Mouse (Mus musculus): ENCODE data around the gene Platr17. TPM values are rescaled to one million over a fixed set of nuclear protein-coding genes. Genes with fewer than 3 reads are reported as not detected.
"Not testable (repeated sequence)": the region's sequence is repeated elsewhere in the genome, so short reads cannot be mapped to it uniquely, and the experiment has no call there.

The Platr17 gene
- 0.33 and 0.41 TPM in 2 replicates for polyA plus RNA-seq (2012; rRNA removed)

DNA sequence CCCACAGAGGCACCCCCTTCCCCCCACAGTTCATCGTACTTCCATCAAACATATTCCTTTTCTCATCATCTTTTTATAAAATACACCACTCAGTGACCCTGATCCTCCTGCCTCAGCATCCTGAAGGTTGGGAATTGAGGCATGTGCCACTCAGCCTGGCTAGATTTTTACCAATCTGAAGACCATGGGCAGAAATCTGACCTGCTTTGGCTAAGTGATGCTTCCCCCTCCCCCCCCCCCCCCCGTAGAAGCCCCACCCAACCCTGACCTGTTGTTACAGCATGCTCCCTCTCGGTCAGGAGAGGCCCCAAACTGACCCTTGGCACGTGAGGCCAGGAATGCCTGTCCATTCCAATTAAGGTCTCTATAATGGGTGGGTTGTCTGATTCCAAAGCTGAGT lies at the start of gene Platr17:
Platr17 (plus strand) TSS at position 301 of the 400 bp plus-strand sequence.
- H3K4me3 ChIP-seq (replicated peaks; ENCODE audit: extremely low read depth, low read depth, low read length); H3K4me1 ChIP-seq (ENCODE audit: control insufficient read depth, insufficient read depth, low read length); DNase-seq: not testable (repeated sequence)
- WGBS, result 47% methylated on average over 4 of the region's 4 CpGs

DNA sequence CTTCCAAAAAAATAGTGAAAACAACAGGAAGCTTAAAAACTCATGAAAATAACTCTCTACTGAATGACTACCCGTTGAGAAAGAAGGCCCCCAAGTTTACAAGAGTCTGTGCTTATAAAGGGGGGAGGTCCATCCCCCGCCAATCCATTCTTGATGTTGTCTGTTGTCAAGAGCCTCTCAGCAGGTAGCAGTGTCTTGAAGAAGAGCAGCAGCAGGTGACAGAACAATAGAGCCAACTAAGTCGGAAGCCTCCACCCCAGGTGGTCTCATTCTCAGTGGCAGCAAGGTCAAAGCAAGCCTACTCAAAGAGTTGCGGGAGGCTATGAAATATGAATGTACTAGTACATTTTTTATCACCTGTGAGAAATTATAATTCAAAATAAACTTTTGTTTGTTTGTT lies 47.1 kb upstream of the Platr17 start:
- 84% methylated on average over 4 of the region's 4 CpGs for whole genome bisulfite sequencing
- H3K4me1 ChIP-seq (ENCODE audit: control insufficient read depth, insufficient read depth, low read length), result no peaks in the 10 kb centered on the region
- no peak overlapping the region for H3K4me3 ChIP-seq (replicated peaks; ENCODE audit: extremely low read depth, low read depth, low read length)
- TF ChIP-seq POLR2A (IDR thresholded peaks at IDR 0.05; ENCODE audit: borderline replicate concordance, extremely low read depth, low read depth, low read length) (no peak), CTCF (IDR thresholded peaks at IDR 0.05; ENCODE audit: insufficient read depth, low read length) (no peak)
- no peak for DNase-seq

DNA sequence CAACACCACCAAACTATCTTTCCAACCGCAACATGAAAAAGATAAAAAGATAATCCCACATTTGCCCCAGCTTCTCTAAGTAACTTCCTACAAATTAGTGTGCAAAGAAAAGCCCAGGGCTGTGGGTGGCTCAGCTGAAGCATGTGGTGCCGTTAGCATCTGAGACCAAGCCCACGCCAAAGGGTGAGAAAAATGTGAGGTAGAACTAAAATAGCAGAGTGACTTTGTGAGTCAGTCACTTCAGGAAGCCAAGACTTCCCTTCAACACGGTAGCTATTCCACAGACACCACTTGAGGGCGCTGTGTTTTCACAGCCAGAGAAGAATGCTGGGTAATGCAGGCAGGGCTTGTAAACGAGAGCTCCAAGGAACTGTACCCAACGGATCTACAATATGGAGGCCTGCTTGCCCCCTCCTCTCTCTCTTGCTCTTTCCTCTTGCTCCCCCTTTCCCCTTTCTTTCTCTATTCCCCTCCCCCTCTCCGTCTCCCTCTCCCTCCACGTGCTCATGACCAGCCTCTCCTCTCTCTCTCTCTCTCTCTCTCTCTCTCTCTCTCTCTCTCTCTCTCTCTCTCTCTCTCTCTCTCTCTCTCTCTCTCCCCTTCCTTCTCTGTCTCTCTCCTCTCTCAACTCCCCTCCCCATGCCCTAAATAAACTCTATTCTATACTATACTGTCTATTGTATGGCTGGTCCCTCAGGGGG lies 39.5 kb upstream of the Platr17 start:
- Histone ChIP-seq H3K4me1 (ENCODE audit: control insufficient read depth, insufficient read depth, low read length) (no peaks in the 10 kb centered on the region), H3K4me3 (replicated peaks; ENCODE audit: extremely low read depth, low read depth, low read length) (no peak overlapping the region)
- WGBS, result 18% methylated on average over 8 of the region's 9 CpGs
- peak; percentile 50 for DNase-seq
- TF ChIP-seq CTCF (IDR thresholded peaks at IDR 0.05; ENCODE audit: insufficient read depth, low read length) (peak; percentile 45), POLR2A (IDR thresholded peaks at IDR 0.05; ENCODE audit: borderline replicate concordance, extremely low read depth, low read depth, low read length) (no peak)

DNA sequence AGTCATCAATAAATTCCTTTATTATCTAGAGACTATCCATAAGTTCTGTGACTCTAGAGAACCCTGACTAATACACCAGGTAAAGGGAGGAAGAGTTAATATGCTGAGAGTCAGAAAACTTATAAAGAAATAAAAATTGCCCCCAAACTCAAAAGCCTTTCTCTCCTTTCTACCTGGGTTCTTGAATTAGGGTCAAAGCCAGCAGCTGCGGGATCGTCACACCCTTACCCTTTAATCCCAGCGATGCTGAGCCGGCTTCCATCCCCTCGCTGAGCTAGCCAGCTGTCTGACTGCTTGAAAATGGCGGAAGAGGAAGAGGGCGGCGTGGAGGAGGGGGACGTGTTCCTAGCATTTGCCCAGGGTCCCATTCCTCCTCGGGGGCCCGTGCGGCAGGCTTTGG lies 31.4 kb upstream of the Platr17 start, which contains the start of gene Gm7029:
Gm7029 (plus strand) TSS at position 301 of the 400 bp plus-strand sequence.
- H3K4me1 ChIP-seq (ENCODE audit: control insufficient read depth, insufficient read depth, low read length); H3K4me3 ChIP-seq (replicated peaks; ENCODE audit: extremely low read depth, low read depth, low read length); DNase-seq: not testable (repeated sequence)
- 91% methylated on average over 4 of the region's 12 CpGs for WGBS

DNA sequence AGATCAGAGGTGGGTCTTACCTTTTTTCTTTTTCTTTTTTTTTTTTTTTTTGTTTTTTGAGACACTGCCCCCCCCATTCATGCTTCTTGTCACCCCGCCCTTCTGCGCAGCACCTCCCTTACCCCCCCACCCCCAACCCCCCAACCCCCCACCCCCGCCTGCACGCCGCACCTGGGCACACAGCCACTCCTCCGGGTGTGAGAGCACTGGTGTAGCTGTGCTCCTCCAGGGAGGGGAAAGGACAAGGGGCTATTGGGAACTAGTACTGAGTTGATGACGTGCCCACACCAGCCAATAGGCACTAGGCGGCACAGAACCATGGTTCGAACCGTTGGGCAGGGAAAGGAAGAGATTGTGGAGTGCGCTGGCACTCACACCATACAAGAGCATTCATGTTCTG lies 30.5 kb upstream of the Platr17 start:
- Histone ChIP-seq H3K4me3 (replicated peaks; ENCODE audit: extremely low read depth, low read depth, low read length) (no peak overlapping the region), H3K4me1 (ENCODE audit: control insufficient read depth, insufficient read depth, low read length) (no peaks in the 10 kb centered on the region)
- WGBS, result 84% methylated on average over 10 of the region's 11 CpGs
- TF ChIP-seq POLR2A (IDR thresholded peaks at IDR 0.05; ENCODE audit: borderline replicate concordance, extremely low read depth, low read depth, low read length) (no peak), CTCF (IDR thresholded peaks at IDR 0.05; ENCODE audit: insufficient read depth, low read length) (no peak)
- DNase-seq, result peak; percentile 30

DNA sequence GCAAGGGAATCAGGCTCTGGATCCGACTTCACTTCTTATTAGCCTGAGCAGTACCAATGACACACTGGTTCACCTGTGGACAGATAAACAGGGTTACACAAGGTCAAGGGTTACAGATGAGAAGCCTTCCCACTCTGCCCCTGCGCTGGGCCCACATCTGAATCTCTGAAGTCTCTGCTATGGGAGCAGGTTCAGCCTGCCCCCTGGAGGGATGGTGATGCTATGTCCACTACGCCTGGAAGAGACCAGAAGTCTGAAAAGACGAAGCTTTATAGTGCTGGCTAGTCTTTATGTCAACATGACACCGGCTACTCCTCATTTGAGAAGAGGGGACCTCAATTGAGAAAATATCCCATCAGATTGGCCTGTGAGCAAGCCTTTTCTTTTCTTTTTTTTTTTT lies 29.1 kb upstream of the Platr17 start:
- 81% methylated on average over 5 of the region's 5 CpGs for WGBS
- TF ChIP-seq CTCF (IDR thresholded peaks at IDR 0.05; ENCODE audit: insufficient read depth, low read length), result 0 out of 2 replicates have a peak, but pooled peaks have one; percentile 5

DNA sequence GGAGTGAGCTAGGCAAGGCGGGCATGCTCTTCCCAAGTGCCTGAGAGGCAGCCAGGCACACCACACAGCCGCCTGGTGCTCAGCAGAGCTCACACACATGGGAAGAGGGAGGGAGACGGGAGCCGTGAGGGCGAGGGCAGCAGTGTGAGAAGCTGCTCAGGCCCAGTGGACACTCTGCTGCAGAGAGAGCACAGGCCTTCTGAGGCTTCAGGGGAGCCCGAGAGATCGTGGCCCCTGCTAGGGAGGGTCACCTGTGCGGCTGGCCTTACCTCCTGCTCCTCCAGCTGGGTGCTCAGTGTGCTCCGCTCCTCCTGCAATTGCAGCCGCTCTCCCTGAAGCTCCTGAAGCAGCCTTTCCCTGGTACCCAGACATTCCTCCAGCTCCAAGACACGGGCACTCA lies 20.6 kb upstream of the Platr17 start:
- H3K4me1 ChIP-seq (ENCODE audit: control insufficient read depth, insufficient read depth, low read length); DNase-seq; H3K4me3 ChIP-seq (replicated peaks; ENCODE audit: extremely low read depth, low read depth, low read length): not testable (repeated sequence)
- 93% methylated on average over 10 of the region's 11 CpGs for WGBS

More for the DNA sequence above, 29.1 kb upstream of the Platr17 start:
- not testable (repeated sequence) for H3K4me3 ChIP-seq (replicated peaks; ENCODE audit: extremely low read depth, low read depth, low read length); H3K4me1 ChIP-seq (ENCODE audit: control insufficient read depth, insufficient read depth, low read length); DNase-seq

DNA sequence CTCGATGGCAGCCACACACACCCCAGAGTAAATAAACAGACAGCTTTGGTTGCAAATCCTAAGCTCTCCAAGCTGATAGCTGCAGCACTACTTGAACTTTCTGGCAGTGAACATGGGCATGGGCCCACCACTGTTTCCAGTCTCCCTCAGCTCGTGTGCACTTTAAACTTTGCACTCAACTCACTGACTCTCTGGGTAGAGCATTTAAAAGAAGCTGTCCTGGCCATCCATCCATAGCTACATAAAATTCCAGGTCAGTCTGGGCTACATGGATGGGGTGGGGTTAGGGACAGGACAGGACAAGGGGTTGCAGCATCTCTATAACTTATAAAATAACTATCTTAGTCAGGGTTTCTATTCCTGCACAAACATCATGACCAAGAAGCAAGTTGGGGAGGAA lies 17.1 kb upstream of the Platr17 start:
- 42% methylated on average over 2 of the region's 2 CpGs for WGBS
- not testable (repeated sequence) for H3K4me3 ChIP-seq (replicated peaks; ENCODE audit: extremely low read depth, low read depth, low read length)

DNA sequence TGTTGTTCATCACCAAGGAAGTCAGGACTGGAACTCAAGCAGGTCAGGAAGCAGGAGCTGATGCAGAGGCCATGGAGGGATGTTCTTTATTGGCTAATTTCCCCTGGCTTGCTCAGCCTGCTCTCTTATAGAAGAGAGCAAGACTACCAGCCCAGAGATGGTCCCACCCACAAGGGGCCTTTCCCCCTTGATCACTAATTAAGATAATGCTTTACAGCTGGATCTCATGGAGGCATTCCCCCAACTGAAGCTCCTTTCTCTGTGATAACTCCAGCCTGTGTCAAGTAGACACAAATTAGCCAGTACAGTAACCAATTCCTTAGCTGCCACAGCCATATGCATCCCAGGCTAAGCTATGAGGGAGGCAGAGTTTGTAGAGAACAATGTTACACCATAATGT lies 16.7 kb upstream of the Platr17 start:
- not testable (repeated sequence) for H3K4me1 ChIP-seq (ENCODE audit: control insufficient read depth, insufficient read depth, low read length); H3K4me3 ChIP-seq (replicated peaks; ENCODE audit: extremely low read depth, low read depth, low read length); DNase-seq

More for the DNA sequence above, 17.1 kb upstream of the Platr17 start:
- not testable (repeated sequence) for H3K4me1 ChIP-seq (ENCODE audit: control insufficient read depth, insufficient read depth, low read length); DNase-seq

DNA sequence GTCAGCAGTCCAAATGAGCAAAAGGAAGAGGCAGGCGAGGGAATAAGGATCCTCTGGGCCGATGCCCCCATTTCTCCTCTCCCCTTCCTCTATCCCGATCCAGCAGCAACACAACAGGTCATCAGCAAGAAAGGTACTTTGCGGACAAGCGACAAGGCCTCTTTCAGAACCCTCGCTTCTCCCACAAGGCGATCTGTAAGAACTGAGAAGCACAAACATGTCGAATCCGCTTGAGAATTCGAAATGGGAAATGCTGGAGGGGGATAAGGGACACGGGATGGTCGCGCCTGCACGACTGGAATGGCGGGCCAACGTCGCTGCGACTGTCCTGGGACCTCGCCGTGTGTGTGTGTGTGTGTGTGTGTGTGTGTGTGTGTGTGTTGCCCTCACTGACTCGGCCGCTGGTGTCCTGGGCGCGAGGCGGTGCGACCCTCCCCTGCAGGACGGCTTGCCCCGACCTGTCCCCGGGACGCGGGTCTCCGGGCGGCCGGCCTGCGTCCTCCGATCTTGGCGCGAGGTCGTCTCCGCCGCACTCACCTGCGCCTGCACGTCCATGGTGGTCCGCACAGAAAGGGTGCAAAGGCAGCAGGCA lies 14.9 kb upstream of the Platr17 start:
- peak overlapping the region; percentile 82 for H3K4me3 ChIP-seq (replicated peaks; ENCODE audit: extremely low read depth, low read depth, low read length)
- 1% methylated on average over 44 of the region's 44 CpGs for WGBS
- not testable (repeated sequence) for DNase-seq; H3K4me1 ChIP-seq (ENCODE audit: control insufficient read depth, insufficient read depth, low read length)

DNA sequence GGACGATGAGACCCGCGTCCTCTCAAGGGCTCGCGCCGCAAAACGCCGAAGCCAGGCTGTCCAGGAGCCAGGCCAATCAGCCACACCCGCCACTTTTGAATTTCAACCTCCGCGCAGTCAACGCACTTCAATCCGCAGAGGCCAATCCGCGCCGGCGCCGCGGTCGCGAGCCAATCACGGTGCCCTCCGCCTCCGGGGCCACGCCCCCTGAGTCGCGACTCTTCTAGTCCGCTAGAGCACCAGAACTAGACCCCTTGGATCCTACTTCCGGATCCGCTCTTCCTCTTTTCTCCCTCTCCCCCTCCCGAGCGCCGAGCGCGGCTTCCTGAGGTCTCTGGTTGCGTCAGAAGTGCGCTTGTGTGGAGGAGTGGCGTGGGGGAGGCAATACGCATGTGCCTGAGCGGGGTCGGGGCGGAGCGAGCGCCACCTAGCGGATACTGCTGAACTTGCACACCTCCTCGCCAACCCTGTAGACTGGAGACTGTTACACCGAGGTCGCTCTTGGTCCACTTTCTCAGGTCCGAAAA lies 14.3 kb upstream of the Platr17 start, which contains the start of gene Kifc1:
Kifc1 (minus strand) TSS at position 129 of the 527 bp plus-strand sequence.
- TF ChIP-seq CTCF (IDR thresholded peaks at IDR 0.05; ENCODE audit: insufficient read depth, low read length), result peak; percentile 93
- TF ChIP-seq POLR2A (IDR thresholded peaks at IDR 0.05; ENCODE audit: borderline replicate concordance, extremely low read depth, low read depth, low read length), result no peak
- peak within 1 kb of the TSS; percentile 82 for H3K4me3 ChIP-seq (replicated peaks; ENCODE audit: extremely low read depth, low read depth, low read length)
- whole genome bisulfite sequencing, result under 1% methylated on average over 49 of the region's 49 CpGs
- 0 out of 2 replicates have a peak, but pooled peaks cover 3% of the 10 kb centered on the region for H3K4me1 ChIP-seq (ENCODE audit: control insufficient read depth, insufficient read depth, low read length)
- peak; percentile 98 for DNase-seq
